Mouse (Mus musculus): ENCODE measurements around the gene Ccdc144b.

Gene Ccdc144b

GRCm38 (mm10) chr3:36053447-36053846 is at the start of gene Ccdc144b:
TSS of gene Ccdc144b (minus strand) at chr3:36053547.
- DNase-seq (ENCODE audit: low read depth, low spot score), result no peak

GRCm38 (mm10) chr3:36095371-36095770 is 42.0 kb upstream of the Ccdc144b start:
- peak; percentile 72 for DNase-seq (ENCODE audit: low read depth, low spot score)

GRCm38 (mm10) chr3:36087591-36087990 is 34.2 kb upstream of the Ccdc144b start:
- no peak for DNase-seq (ENCODE audit: low read depth, low spot score)

- no peak for DNase-seq (ENCODE audit: low read depth, low spot score)
These were observed 32.0 kb upstream of the Ccdc144b start for GRCm38 (mm10) chr3:36085394-36085793.

GRCm38 (mm10) chr3:36083381-36083780 is 30.0 kb upstream of the Ccdc144b start:
- no peak for DNase-seq (ENCODE audit: low read depth, low spot score)

- DNase-seq (ENCODE audit: low read depth, low spot score), result no peak
These were observed 29.5 kb upstream of the Ccdc144b start for GRCm38 (mm10) chr3:36082843-36083242.

GRCm38 (mm10) chr3:36080741-36081140 is 27.4 kb upstream of the Ccdc144b start:
- no peak for DNase-seq (ENCODE audit: low read depth, low spot score)

- DNase-seq (ENCODE audit: low read depth, low spot score), result no peak
These were observed 26.5 kb upstream of the Ccdc144b start for GRCm38 (mm10) chr3:36079886-36080285.

- no peak for DNase-seq (ENCODE audit: low read depth, low spot score)
These were observed 24.0 kb upstream of the Ccdc144b start for GRCm38 (mm10) chr3:36077386-36077785.

- no peak for DNase-seq (ENCODE audit: low read depth, low spot score)
These were observed 22.1 kb upstream of the Ccdc144b start for GRCm38 (mm10) chr3:36075466-36075865.

GRCm38 (mm10) chr3:36074231-36074630 is 20.9 kb upstream of the Ccdc144b start:
- DNase-seq (ENCODE audit: low read depth, low spot score), result no peak

GRCm38 (mm10) chr3:36071047-36071446 is 17.7 kb upstream of the Ccdc144b start:
- DNase-seq (ENCODE audit: low read depth, low spot score), result no peak

GRCm38 (mm10) chr3:36070436-36070835 is 17.1 kb upstream of the Ccdc144b start:
- no peak for DNase-seq (ENCODE audit: low read depth, low spot score)

- no peak for DNase-seq (ENCODE audit: low read depth, low spot score)
These were observed 14.4 kb upstream of the Ccdc144b start for GRCm38 (mm10) chr3:36067731-36068130.

GRCm38 (mm10) chr3:36065843-36066651 is 12.7 kb upstream of the Ccdc144b start, which contains the start of gene Acad9:
TSS of gene Acad9 (plus strand) at chr3:36065979.
- peak; percentile 95 for DNase-seq (ENCODE audit: low read depth, low spot score)

- peak; percentile 10 for DNase-seq (ENCODE audit: low read depth, low spot score)
These were observed 11.8 kb upstream of the Ccdc144b start for GRCm38 (mm10) chr3:36065166-36065565.

- DNase-seq (ENCODE audit: low read depth, low spot score), result no peak
These were observed 11.3 kb upstream of the Ccdc144b start for GRCm38 (mm10) chr3:36064592-36065061.

GRCm38 (mm10) chr3:36060096-36060850 is 6.9 kb upstream of the Ccdc144b start:
- DNase-seq (ENCODE audit: low read depth, low spot score), result peak; percentile 63

- no peak for DNase-seq (ENCODE audit: low read depth, low spot score)
These were observed 4.2 kb downstream of the Ccdc144b start for GRCm38 (mm10) chr3:36049106-36049505.

- no peak for DNase-seq (ENCODE audit: low read depth, low spot score)
These were observed 8.3 kb downstream of the Ccdc144b start for GRCm38 (mm10) chr3:36045086-36045485.

- no peak for DNase-seq (ENCODE audit: low read depth, low spot score)
These were observed 8.8 kb downstream of the Ccdc144b start for GRCm38 (mm10) chr3:36044520-36044919.

GRCm38 (mm10) chr3:36031740-36032510 is 21.4 kb downstream of the Ccdc144b start:
- no peak for DNase-seq (ENCODE audit: low read depth, low spot score)
